Mouse (Mus musculus) heart, adult 18-20 months (tissue): ENCODE measurements at regions not wholly inside any gene's neighbourhood (a gene's known extent, or its start where the extent isn't known, plus 50 kb on each side); places are given as distances from the start of the nearest gene placed in this dataset.

Source experiments
- DNase-seq, 2 experiments: peaks; one replicate each; pipeline ENCODE4 v3.0.0; 2021 to 2022; ENCODE audit warnings: mixed read lengths in 1 of 2

GRCm38 (mm10) chr1:143946933-143947332 lies 57.0 kb downstream of the Rgs2 start:
- peak in 1 of 2 experiments; percentile 15 for DNase-seq

DNA sequence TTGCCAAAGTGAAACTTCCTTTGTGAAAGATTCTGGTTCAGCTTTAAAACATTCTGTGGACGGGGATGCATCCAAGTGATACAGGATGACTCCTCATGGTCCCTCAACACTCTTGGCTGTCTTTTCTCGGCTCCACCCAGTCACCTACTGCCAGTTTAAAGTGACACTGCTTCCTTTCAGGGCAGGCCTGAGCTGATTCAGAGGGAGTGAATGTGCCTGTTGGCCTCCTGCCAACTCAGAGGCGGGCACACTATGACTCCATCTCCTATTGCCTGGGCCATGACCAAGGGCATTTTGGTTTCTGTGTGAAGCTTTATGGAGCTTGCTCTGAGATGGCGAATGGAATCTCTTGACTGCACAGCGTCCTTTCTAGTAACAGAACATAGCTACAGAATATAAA lies 62.5 kb downstream of the Rgs2 start:
- DNase-seq = peak; percentile 59 to 69

DNA sequence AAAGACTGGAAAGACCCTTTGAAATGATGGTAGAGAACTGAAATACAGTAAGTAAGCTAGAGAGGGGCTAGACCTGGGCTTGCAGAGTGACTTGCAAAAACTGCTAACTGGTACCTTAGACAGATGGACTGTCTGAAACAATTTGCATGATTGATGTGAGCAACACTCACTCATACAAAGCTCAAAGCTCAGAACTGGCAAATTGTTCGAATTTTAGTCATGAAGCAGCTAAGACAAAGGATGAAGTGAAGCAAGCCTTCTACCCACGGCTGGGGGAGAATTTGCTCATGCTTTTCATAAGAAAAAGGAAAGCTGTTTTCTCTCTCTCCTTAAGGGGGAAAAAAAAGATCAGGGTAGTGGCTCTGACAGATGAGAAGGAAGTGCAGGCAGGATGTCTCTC lies 64.5 kb downstream of the Rgs2 start:
- no peak for DNase-seq

DNA sequence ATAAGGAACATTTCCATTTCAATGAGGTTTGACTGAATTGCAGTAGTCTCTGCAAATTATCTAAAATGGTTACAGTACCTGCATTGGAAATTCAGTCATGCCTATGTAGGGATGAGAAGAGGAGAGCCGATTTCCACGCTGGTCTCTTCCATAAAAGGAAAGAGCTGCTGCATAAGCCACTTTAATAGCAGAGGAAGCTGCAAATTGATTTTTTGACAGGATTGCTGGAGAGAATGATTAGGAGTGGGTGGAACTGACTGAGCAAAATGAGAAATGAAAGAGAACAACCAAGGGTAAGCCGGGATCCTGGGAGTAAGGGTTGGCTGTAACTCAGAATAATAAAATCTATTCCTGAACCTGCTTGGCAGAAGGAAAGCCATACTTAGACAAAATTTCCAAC lies 65.4 kb downstream of the Rgs2 start:
- no peak for DNase-seq

DNA sequence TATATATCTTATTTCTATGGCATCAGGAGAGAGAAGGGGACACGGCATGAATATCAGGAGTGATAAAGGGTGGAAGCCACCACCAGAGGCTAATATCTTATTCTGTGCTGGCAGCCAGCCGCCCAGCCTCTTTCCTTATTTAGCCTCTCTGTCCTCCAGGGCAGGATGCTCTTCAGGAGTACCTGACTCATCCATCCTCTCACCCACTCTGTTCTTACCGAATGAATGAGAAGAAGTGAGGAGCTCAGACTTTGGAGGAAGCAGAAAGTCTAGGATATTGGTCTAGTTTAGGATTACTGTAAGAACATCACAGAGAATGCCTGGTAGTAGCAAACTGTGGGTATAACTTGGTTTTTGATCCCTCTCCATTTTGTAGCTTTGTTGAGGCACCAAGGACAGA lies 73.2 kb downstream of the Rgs2 start:
- DNase-seq = no peak

DNA sequence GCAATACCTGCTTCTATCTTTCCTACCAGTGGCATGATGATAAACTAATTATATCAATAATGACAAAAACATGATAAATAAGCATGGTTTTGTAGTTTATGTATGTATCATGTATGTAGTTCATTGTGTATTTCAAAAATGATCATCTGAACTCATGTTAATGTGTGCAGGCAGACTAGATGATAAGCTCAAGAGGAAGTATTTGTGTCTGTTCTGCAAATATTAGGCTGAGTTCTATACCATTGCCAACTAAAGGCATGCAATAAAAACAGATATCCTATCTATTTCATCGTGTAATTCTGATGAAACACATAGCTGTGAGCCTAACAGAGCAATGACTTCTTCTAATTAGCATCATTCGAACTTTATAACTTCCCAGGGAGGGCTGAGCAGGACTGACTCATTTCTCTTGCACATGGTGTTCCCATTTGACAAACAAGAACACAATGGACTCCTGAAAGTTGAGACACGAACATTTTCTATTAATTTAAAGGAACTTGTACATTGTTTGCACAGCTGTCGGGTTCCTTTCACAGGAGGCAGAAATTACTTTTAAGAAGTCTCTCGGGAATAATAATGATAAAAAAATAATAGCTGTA lies 74.3 kb downstream of the Rgs2 start:
- DNase-seq = no peak

DNA sequence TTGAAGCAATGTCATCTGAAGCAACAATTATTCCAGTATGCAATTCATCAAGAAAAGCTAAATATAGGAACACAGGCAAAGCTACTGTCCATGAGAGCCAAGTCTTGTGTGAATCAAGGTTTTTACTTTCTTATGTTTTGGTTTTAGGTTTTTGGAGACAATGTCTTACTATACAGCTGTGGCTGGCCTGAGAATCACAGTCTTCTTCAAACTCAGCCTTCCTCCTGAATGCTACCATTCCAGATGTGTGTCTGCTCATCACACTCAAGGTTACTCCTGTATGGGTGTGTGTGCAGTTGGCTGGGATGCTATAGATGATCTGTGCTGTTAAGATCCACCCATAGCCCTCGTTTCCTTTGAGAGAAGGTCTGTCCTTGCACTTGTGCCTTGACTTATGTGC lies 81.5 kb downstream of the Rgs2 start:
- no peak for DNase-seq

- DNase-seq = no peak
These were observed 83.7 kb downstream of the Rgs2 start for GRCm38 (mm10) chr1:143920256-143920655.

GRCm38 (mm10) chr1:143918949-143919348 lies 85.0 kb downstream of the Rgs2 start:
- no peak for DNase-seq

DNA sequence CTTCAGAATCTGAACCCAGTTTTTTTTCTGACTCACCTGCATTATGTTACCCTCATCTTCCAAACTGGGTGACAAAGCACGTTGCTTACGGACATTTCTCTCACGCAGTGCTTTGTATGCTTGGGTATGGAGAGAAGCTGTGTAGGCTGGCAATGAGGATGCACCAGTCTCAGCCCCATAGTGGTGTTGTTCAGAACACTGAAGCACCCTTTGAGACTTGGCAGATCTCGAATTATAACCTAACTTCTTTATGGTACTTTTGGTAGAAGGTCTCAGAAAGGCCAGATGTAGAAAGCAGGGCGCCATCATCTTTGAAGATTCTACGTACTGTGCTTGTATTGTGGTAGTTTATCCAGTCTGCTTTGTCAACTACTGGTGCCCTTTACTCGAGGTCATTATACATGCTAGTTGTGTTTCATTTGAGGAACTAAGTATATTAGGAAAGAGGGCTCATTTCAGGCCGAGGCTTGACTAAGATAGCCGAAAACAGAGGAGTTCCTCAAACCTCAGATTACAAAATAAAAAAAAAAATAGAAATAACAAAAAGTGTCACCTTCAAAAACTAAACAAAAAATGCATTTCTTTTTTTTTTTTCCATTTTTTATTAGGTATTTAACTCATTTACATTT lies 85.7 kb downstream of the Rgs2 start:
- peak in 1 of 2 experiments; percentile 21 for DNase-seq

- DNase-seq = peak; percentile 38 to 67
These were observed 86.3 kb downstream of the Rgs2 start for GRCm38 (mm10) chr1:143917623-143918022.

GRCm38 (mm10) chr1:143916587-143916986 lies 87.4 kb downstream of the Rgs2 start:
- DNase-seq = peak; percentile 37 to 74

DNA sequence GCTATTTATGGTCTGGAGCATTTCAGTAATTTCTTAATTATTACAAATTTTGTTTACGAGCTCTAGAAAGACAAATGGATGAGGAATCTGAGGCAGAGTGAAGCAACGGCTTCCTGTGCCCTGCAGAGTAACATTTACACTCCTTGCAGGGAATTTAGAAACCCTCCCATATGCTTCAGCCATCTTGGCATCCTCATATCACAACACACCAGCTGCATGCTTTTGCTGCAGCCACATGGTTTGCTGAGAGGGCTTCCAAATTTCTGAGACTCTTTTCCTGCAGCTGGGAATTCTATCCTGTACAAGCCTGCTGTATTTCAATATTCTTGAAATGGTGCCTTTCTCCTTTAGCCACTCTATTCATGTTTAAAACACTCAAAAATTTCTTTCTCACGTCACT lies 91.4 kb downstream of the Rgs2 start:
- no peak for DNase-seq

GRCm38 (mm10) chr1:143911230-143911629 lies 92.7 kb downstream of the Rgs2 start:
- no peak for DNase-seq

DNA sequence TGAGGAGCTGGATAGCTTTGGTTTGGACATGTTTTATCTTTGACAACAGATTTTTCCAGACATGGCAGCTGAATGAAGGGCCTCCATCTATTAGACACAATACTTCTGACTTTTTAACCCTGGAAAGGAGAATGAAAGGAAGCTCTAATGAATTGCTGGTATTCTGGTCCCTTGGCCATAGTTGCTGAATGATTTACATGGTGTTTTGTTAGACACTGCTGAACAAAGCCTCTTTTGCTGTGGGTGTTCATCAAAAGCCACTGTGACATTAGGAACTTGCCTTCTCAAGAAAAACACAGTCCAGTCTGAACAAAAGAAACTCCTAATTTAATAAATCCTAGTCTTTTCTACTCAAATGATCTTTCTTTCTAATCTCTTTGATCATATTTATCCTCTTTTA lies 93.4 kb downstream of the Rgs2 start:
- DNase-seq = no peak

GRCm38 (mm10) chr1:143907312-143907711 lies 96.6 kb downstream of the Rgs2 start:
- no peak for DNase-seq

- DNase-seq = no peak
These were observed 97.1 kb downstream of the Rgs2 start for GRCm38 (mm10) chr1:143906881-143907280.

DNA sequence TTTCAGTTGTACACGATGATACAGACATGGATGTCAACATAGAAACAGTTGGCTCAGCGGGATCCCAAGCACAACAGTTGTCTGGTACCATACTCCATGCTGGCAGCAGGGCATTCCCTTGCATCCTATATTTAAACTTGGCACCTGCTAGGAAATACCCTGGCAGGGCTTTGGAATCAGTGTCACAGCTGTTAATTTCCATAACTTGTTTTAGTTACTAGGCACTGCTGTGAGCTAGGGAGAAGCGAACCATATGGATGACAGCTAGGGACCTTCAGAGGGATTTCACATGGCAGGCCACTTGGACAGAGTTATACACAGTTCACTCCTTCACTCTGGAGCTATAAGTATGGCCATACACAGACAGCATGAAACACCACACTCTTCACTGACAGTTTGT lies 100.0 kb downstream of the Rgs2 start:
- no peak for DNase-seq

- DNase-seq = no peak
These were observed 100.7 kb downstream of the Rgs2 start for GRCm38 (mm10) chr1:143903234-143903633.

DNA sequence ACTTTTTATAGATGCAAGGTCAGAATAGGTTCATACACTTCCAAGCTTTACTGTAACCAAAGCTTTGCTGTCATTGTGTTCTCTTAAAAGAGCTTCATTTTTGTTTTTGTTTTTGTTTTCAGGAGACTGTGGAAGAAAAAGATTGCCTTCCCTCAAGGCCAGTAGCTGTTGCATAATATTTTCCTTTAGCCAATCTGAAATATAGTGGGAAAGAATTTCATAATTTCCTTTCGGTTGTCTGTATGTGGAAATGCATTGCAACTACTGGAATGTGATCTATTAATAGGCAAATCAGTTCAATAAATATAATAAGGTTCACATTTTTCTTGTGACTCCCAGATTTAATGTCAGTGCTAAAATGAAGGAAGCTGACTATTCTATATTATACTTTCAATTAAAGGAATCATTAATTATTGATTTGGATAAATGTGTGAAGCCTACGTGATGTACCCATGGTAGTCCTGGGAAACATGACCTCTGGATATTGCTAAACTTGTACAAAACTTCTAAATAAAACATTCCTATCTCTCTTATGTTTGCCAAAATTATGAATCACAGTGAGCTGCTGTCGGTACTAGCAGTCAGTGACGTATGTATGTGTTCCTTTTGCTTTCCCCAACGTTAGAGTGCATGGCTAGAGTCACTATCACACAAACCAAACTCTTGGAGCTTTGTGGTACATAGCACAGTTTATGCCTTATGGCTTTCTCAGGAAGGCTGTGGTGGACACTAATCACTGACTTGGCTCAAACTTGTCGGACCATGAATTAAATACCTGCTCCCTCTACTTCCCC lies 102.6 kb downstream of the Rgs2 start:
- DNase-seq = no peak

DNA sequence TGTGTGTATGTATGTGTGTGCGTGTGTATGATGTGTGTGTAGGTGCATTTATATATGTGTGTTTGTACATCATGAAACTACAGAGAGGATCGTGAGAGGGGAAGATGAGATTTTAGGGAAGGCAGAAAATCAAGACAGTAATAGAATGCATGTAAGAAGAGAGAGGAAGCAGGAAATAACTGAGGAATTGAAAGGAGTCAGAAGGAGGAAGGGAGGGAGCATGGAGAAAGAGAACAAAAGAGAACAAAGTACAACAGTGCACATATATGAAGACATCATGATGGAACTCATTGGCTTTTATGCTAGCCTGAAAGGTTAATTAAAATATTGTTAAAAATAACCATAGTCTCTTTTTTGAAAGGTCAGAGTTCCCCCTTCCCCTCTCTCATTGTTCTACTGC lies 111.4 kb downstream of the Uchl5 start:
- DNase-seq = no peak

DNA sequence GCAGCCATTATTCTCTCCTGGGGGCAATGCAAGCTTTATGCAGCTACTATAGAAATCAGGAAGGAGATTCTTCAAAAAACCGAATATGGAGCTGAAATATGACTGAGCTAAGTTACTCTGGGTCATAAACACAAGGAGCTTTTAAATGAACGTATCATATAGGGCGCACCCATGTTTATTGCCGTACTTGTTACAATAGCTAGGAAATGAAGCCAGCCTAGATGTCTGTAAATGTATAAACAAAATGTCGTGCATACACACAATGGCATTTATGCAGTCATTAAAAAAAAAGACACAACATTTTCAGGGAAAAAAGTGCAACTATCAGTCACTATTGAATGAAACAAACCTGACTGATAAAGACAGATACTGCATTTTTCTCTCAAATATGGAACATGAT lies 111.0 kb downstream of the Uchl5 start:
- no peak for DNase-seq

- DNase-seq = no peak
These were observed 108.9 kb downstream of the Uchl5 start for GRCm38 (mm10) chr1:143886014-143886413.

- no peak for DNase-seq
These were observed 104.1 kb downstream of the Uchl5 start for GRCm38 (mm10) chr1:143881192-143881591.
